Mouse (Mus musculus): ENCODE results near the gene Capza2. TPM values are rescaled to one million over a fixed set of nuclear protein-coding genes. Genes with fewer than 3 reads are reported as not detected.
A peak's percentile ranks its signal among the peaks of the same experiment; 100 is the strongest.

The Capza2 gene
- polyA plus RNA-seq (2015; fragmentation: Nextera tagmentation; extraction: Ambion mirVana): 80.9 and 88.3 TPM in 2 replicates

GRCm38 (mm10) chr6:17635615-17636284 lies at the start of gene Capza2:
TSS of gene Capza2 (plus strand) at chr6:17636234.
- peak within 1 kb of the TSS; percentile 95 for H3K9ac ChIP-seq (ENCODE audit: low read depth, low read length)
- peak within 1 kb of the TSS; percentile 92 for H3K27ac ChIP-seq (ENCODE audit: low read length)
- peak within 1 kb of the TSS; percentile 73 for H3K4me2 ChIP-seq (ENCODE audit: low read depth, low read length)
- 23% methylated on average over 7 of the region's 7 CpGs for WGBS (ENCODE audit: insufficient replicate concordance)
- H3K9me3 ChIP-seq (replicated peaks; ENCODE audit: control insufficient read depth, low read length): no peaks in the 10 kb centered on the region
- H3K36me3 ChIP-seq (ENCODE audit: control insufficient read depth, insufficient read depth): no peaks in the 10 kb centered on the region
- H3K27me3 ChIP-seq (ENCODE audit: control insufficient read depth, insufficient read depth, low read depth, low read length): no peaks in the 10 kb centered on the region
- ATAC-seq (ENCODE audit: low read depth): no peak
- H3K4me3 ChIP-seq (ENCODE audit: low read depth, low read length): peak within 1 kb of the TSS; percentile 96
- H3K4me1 ChIP-seq (ENCODE audit: control insufficient read depth, low read depth, low read length): peaks cover 9% of the 10 kb centered on the region

- H3K9me3 ChIP-seq (replicated peaks; ENCODE audit: control insufficient read depth, low read length): no peaks in the 10 kb centered on the region
- peak; percentile 77 for ATAC-seq (ENCODE audit: low read depth)
- H3K27me3 ChIP-seq (ENCODE audit: control insufficient read depth, insufficient read depth, low read depth, low read length): no peaks in the 10 kb centered on the region
- H3K4me2 ChIP-seq (ENCODE audit: low read depth, low read length): peak overlapping the region; percentile 31
- peak overlapping the region; percentile 19; the same call in 1 of the 2 replicates for H3K27ac ChIP-seq (ENCODE audit: low read length)
- no peak overlapping the region for H3K9ac ChIP-seq (ENCODE audit: low read depth, low read length)
- no peaks in the 10 kb centered on the region for H3K36me3 ChIP-seq (ENCODE audit: control insufficient read depth, insufficient read depth)
- H3K4me3 ChIP-seq (ENCODE audit: low read depth, low read length): no peak overlapping the region
- H3K4me1 ChIP-seq (ENCODE audit: control insufficient read depth, low read depth, low read length): no peaks in the 10 kb centered on the region
- 21% methylated on average over 16 of the region's 16 CpGs for WGBS (ENCODE audit: insufficient replicate concordance)
These were observed 46.7 kb upstream of the Capza2 start for GRCm38 (mm10) chr6:17589049-17589952.

- 34% methylated on average over 8 of the region's 8 CpGs for WGBS (ENCODE audit: insufficient replicate concordance)
These were observed 45.9 kb upstream of the Capza2 start for GRCm38 (mm10) chr6:17589953-17590627.

GRCm38 (mm10) chr6:17593971-17594370 lies 42.1 kb upstream of the Capza2 start:
- no peak for ATAC-seq (ENCODE audit: low read depth)
- no peak overlapping the region for H3K27ac ChIP-seq (ENCODE audit: low read length)
- H3K27me3 ChIP-seq (ENCODE audit: control insufficient read depth, insufficient read depth, low read depth, low read length): no peaks in the 10 kb centered on the region
- H3K4me1 ChIP-seq (ENCODE audit: control insufficient read depth, low read depth, low read length): no peaks in the 10 kb centered on the region
- no peak overlapping the region for H3K4me2 ChIP-seq (ENCODE audit: low read depth, low read length)
- no peaks in the 10 kb centered on the region for H3K9me3 ChIP-seq (replicated peaks; ENCODE audit: control insufficient read depth, low read length)
- H3K4me3 ChIP-seq (ENCODE audit: low read depth, low read length): no peak overlapping the region
- H3K9ac ChIP-seq (ENCODE audit: low read depth, low read length): no peak overlapping the region
- WGBS (ENCODE audit: insufficient replicate concordance): 76% methylated on average over 2 of the region's 2 CpGs
- no peaks in the 10 kb centered on the region for H3K36me3 ChIP-seq (ENCODE audit: control insufficient read depth, insufficient read depth)

More at GRCm38 (mm10) chr6:17589953-17590627, 45.9 kb upstream of the Capza2 start:
- no peak overlapping the region for H3K27ac ChIP-seq (ENCODE audit: low read length)
- H3K4me1 ChIP-seq (ENCODE audit: control insufficient read depth, low read depth, low read length): no peaks in the 10 kb centered on the region
- no peak overlapping the region for H3K4me2 ChIP-seq (ENCODE audit: low read depth, low read length)
- H3K36me3 ChIP-seq (ENCODE audit: control insufficient read depth, insufficient read depth): no peaks in the 10 kb centered on the region
- ATAC-seq (ENCODE audit: low read depth): peak; percentile 41
- H3K9ac ChIP-seq (ENCODE audit: low read depth, low read length): no peak overlapping the region
- no peaks in the 10 kb centered on the region for H3K9me3 ChIP-seq (replicated peaks; ENCODE audit: control insufficient read depth, low read length)
- H3K27me3 ChIP-seq (ENCODE audit: control insufficient read depth, insufficient read depth, low read depth, low read length): no peaks in the 10 kb centered on the region
- no peak overlapping the region for H3K4me3 ChIP-seq (ENCODE audit: low read depth, low read length)

- no peaks in the 10 kb centered on the region for H3K9me3 ChIP-seq (replicated peaks; ENCODE audit: control insufficient read depth, low read length)
- H3K36me3 ChIP-seq (ENCODE audit: control insufficient read depth, insufficient read depth): no peaks in the 10 kb centered on the region
- 57% methylated on average over 11 of the region's 11 CpGs for WGBS (ENCODE audit: insufficient replicate concordance)
- peak; percentile 27; the same call in 1 of the 2 replicates for ATAC-seq (ENCODE audit: low read depth)
- H3K4me3 ChIP-seq (ENCODE audit: low read depth, low read length): no peak overlapping the region
- H3K9ac ChIP-seq (ENCODE audit: low read depth, low read length): no peak overlapping the region
- H3K4me2 ChIP-seq (ENCODE audit: low read depth, low read length): no peak overlapping the region
- no peak overlapping the region for H3K27ac ChIP-seq (ENCODE audit: low read length)
- H3K4me1 ChIP-seq (ENCODE audit: control insufficient read depth, low read depth, low read length): no peaks in the 10 kb centered on the region
- no peaks in the 10 kb centered on the region for H3K27me3 ChIP-seq (ENCODE audit: control insufficient read depth, insufficient read depth, low read depth, low read length)
These were observed 40.1 kb upstream of the Capza2 start for GRCm38 (mm10) chr6:17595712-17596462.

DNA sequence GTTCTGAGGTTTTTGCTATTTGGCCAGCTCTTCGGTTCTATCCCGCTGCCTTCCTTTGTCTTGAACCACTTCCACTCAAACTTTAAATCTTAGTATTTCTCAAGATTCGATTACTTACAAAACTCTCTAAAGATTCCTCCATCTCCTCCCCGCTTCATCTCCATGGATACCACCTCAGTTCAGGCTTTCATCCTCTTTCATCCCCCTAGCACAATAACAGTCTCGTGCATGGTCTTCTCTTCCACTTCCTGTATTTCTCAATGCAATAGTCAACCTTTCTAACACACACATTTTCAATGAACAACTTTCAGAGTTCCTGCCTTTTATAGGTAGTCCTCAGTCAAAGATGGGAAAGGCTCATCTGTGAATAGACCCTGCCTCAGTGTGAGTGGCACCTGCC lies 36.7 kb upstream of the Capza2 start:
- WGBS (ENCODE audit: insufficient replicate concordance): 65% methylated on average over 5 of the region's 5 CpGs
- H3K9me3 ChIP-seq (replicated peaks; ENCODE audit: control insufficient read depth, low read length): no peaks in the 10 kb centered on the region

GRCm38 (mm10) chr6:17601526-17601925 lies 34.5 kb upstream of the Capza2 start:
- no peaks in the 10 kb centered on the region for H3K27me3 ChIP-seq (ENCODE audit: control insufficient read depth, insufficient read depth, low read depth, low read length)
- WGBS (ENCODE audit: insufficient replicate concordance): 34% methylated on average over 2 of the region's 2 CpGs
- no peak overlapping the region for H3K9ac ChIP-seq (ENCODE audit: low read depth, low read length)
- no peak for ATAC-seq (ENCODE audit: low read depth)
- no peak overlapping the region for H3K27ac ChIP-seq (ENCODE audit: low read length)
- no peak overlapping the region for H3K4me3 ChIP-seq (ENCODE audit: low read depth, low read length)
- H3K36me3 ChIP-seq (ENCODE audit: control insufficient read depth, insufficient read depth): no peaks in the 10 kb centered on the region
- H3K9me3 ChIP-seq (replicated peaks; ENCODE audit: control insufficient read depth, low read length): no peaks in the 10 kb centered on the region
- no peak overlapping the region for H3K4me2 ChIP-seq (ENCODE audit: low read depth, low read length)
- H3K4me1 ChIP-seq (ENCODE audit: control insufficient read depth, low read depth, low read length): no peaks in the 10 kb centered on the region

More for the DNA sequence above, 36.7 kb upstream of the Capza2 start:
- ATAC-seq (ENCODE audit: low read depth): no peak
- H3K36me3 ChIP-seq (ENCODE audit: control insufficient read depth, insufficient read depth): no peaks in the 10 kb centered on the region
- no peak overlapping the region for H3K9ac ChIP-seq (ENCODE audit: low read depth, low read length)
- H3K27me3 ChIP-seq (ENCODE audit: control insufficient read depth, insufficient read depth, low read depth, low read length): no peaks in the 10 kb centered on the region
- H3K4me1 ChIP-seq (ENCODE audit: control insufficient read depth, low read depth, low read length): no peaks in the 10 kb centered on the region
- H3K4me2 ChIP-seq (ENCODE audit: low read depth, low read length): no peak overlapping the region
- H3K4me3 ChIP-seq (ENCODE audit: low read depth, low read length): no peak overlapping the region
- no peak overlapping the region for H3K27ac ChIP-seq (ENCODE audit: low read length)

DNA sequence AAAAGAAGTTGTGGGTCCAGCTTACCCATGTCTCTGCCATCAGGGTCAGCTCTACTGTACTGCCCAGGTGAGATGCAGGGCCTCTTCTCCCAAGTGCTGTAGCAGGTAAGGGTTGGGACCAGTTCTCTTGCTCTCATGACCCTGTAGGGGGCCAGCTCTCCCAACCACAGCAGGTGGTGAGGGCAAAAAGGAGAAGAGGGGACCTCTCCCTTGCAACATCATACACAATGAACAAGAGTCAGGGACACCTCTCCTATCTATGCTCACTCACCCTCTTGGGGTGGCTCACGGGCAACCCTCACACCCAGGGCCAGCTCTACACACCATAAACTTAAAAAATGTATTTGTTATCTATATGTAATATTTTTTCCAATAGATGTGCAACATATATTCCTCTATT lies 29.1 kb upstream of the Capza2 start:
- Histone ChIP-seq H3K4me1 (ENCODE audit: control insufficient read depth, low read depth, low read length) (no peaks in the 10 kb centered on the region), H3K27me3 (ENCODE audit: control insufficient read depth, insufficient read depth, low read depth, low read length) (no peaks in the 10 kb centered on the region), H3K9me3 (replicated peaks; ENCODE audit: control insufficient read depth, low read length) (no peaks in the 10 kb centered on the region), H3K4me2 (ENCODE audit: low read depth, low read length) (no peak overlapping the region), H3K36me3 (ENCODE audit: control insufficient read depth, insufficient read depth) (no peaks in the 10 kb centered on the region), H3K27ac (ENCODE audit: low read length) (no peak overlapping the region), H3K4me3 (ENCODE audit: low read depth, low read length) (no peak overlapping the region), H3K9ac (ENCODE audit: low read depth, low read length) (no peak overlapping the region)
- ATAC-seq (ENCODE audit: low read depth): no peak
- WGBS (ENCODE audit: insufficient replicate concordance): 59% methylated on average over 1 of the region's 1 CpGs

Data from liver, embryonic 16.5 days (tissue).